Mouse (Mus musculus) heart, postnatal 0 days (tissue): ENCODE results near the gene Hes2.

ENCODE experiments used
- CTCF ChIP-seq: IDR thresholded peaks from 2 replicates; pipeline ENCODE4 v1.5.1; 2016; ENCODE audit warnings: antibody characterized with exemption, control low read depth, low read depth
- EP300 ChIP-seq: IDR thresholded peaks from 2 replicates; pipeline ENCODE4 v1.6.1; 2016; ENCODE audit warnings: antibody characterized with exemption, low read depth

DNA sequence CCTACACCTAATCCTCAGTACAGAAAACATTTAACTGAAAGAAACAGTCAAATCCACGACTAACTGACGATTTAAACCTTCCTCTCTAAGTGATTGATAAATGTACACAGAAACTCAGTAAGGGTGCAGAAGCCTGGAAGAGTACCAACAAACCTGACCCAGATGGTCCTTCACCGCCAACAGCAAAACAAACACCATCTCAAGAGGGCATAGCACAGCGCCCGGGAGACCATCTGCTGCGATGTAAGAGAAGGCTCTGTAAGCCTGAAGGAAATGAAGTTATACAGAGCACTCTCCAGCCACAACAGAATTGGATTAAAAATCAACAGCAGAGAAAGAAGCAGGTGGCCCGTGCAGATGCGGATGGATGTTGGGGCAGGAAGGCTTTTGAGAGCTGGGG lies 9.4 kb downstream of the Hes2 start:
- TF ChIP-seq EP300 (no peak), CTCF (no peak)
